Comparison of ENCODE assay signal across 18 mouse cellular contexts in the genomic region with DNA sequence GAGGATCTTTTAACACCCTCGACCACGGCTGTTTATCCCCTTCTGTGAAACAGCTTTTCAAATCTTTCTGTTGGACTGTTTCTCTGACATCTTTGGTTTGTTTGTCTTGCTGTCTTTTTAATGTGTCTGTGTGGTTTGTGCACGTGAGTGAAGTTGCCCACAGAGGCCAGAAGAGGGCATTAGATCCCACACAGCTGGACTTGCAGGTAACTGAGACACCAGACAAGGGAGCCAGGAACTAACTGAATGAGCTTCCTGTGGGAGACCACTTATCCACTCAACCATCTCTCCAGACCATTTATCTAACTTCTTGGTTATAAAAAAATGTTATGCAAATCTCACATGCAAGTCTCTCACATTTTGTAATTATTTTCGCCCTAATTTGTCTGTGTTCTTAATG. TPM values are rescaled to one million over a fixed set of nuclear protein-coding genes. Genes with fewer than 3 reads are reported as not detected.
DNase-seq lines count a peak whose midpoint lies in the region; ATAC-seq and TF ChIP-seq lines count a peak whose summit lies in the region.
"Had no signal": no experiment of that assay in that cellular context is flagged by ENCODE, and none has a peak within 500 bp of the region (broad histone marks: within the 10 kb centered on the region; RNA-seq: fewer than 3 reads in every experiment).

No protein-coding gene starts in this region.

- WGBS in heart, adult 2 months = 81% methylated on average over 4 of the region's 4 CpGs
- 81% methylated on average over 4 of the region's 4 CpGs for WGBS in kidney, embryonic 15.5 days
- 81% methylated on average over 4 of the region's 4 CpGs for WGBS in thymus, adult 2 months

- H3K36me3 ChIP-seq in heart, adult 2 months (ENCODE audit: control insufficient read depth, insufficient read depth, low read length) = peaks cover 10% of the 10 kb centered on the region
- H3K36me3 ChIP-seq in kidney, embryonic 15.5 days = peaks cover 6% of the 10 kb centered on the region; the same call in 1 of the 2 replicates
- no peaks in the 10 kb centered on the region for H3K36me3 ChIP-seq in thymus, adult 2 months (ENCODE audit: control insufficient read depth, insufficient read depth, low read length)

- intact Hi-C loops in heart, adult 2 months (cut with DNase I) = no loop called here

- TF ChIP-seq CTCF in heart, adult 2 months (IDR thresholded peaks at IDR 0.05) = peak; percentile 45
- TF ChIP-seq CTCF in thymus, adult 2 months (IDR thresholded peaks at IDR 0.05; ENCODE audit: borderline replicate concordance, control insufficient read depth, extremely low read depth, insufficient read depth, low read length, poor library complexity) = no peak

- H3K9me3 ChIP-seq in kidney, embryonic 15.5 days (replicated peaks) = no peaks in the 10 kb centered on the region
- H3K9me3 ChIP-seq: hindbrain, embryonic 10.5 days; limb, embryonic 15.5 days had no signal

- H3K27me3 ChIP-seq in heart, adult 2 months (ENCODE audit: control insufficient read depth, insufficient read depth, low read length) = no peaks in the 10 kb centered on the region
- no peaks in the 10 kb centered on the region for H3K27me3 ChIP-seq in kidney, embryonic 15.5 days
- no peaks in the 10 kb centered on the region for H3K27me3 ChIP-seq in thymus, adult 2 months (ENCODE audit: control insufficient read depth, insufficient read depth, low read length)
- H3K27me3 ChIP-seq: forebrain, embryonic 13.5 days; limb, embryonic 15.5 days; Patski had no signal

- peak overlapping the region; percentile 91 for H3K27ac ChIP-seq in heart, adult 2 months
- H3K27ac ChIP-seq in kidney, embryonic 15.5 days = 0 out of 2 replicates have a peak overlapping the region, but pooled peaks have one; percentile 7
- no peak overlapping the region for H3K27ac ChIP-seq in thymus, adult 2 months (ENCODE audit: control insufficient read depth, insufficient read depth, low read length)
- H3K27ac ChIP-seq: forebrain, embryonic 13.5 days; hindbrain, embryonic 10.5 days; limb, embryonic 15.5 days; midbrain, embryonic 10.5 days had no signal

- no peak overlapping the region for H3K4me3 ChIP-seq in heart, adult 2 months
- H3K4me3 ChIP-seq in kidney, embryonic 15.5 days (replicated peaks) = no peak overlapping the region
- H3K4me3 ChIP-seq in thymus, adult 2 months (ENCODE audit: control insufficient read depth, insufficient read depth, low read length) = no peak overlapping the region
- H3K4me3 ChIP-seq: forebrain, embryonic 13.5 days; hindbrain, embryonic 10.5 days; limb, embryonic 15.5 days; midbrain, embryonic 10.5 days; myocyte had no signal

- TF ChIP-seq POLR2A in heart, adult 2 months (IDR thresholded peaks at IDR 0.05; ENCODE audit: insufficient read depth, low read depth, low read length) = no peak
- no peak for TF ChIP-seq POLR2A in thymus, adult 2 months (IDR thresholded peaks at IDR 0.05; ENCODE audit: control insufficient read depth, extremely low read depth, insufficient read depth, low read length, poor library complexity)

- no peak overlapping the region for H3K4me2 ChIP-seq in kidney, embryonic 15.5 days
- H3K4me2 ChIP-seq: forebrain, embryonic 13.5 days; limb, embryonic 15.5 days had no signal

- peaks cover 6% of the 10 kb centered on the region for H3K79me2 ChIP-seq in heart, adult 2 months (replicated peaks; ENCODE audit: control insufficient read depth, insufficient read depth, low read length)

- no peak for TF ChIP-seq EP300 in heart, adult 2 months (IDR thresholded peaks at IDR 0.05; ENCODE audit: insufficient read depth, low read depth, low read length)

- H3K9ac ChIP-seq in heart, adult 2 months (ENCODE audit: low read depth, low read length) = no peak overlapping the region
- no peak overlapping the region for H3K9ac ChIP-seq in kidney, embryonic 15.5 days
- H3K9ac ChIP-seq: forebrain, embryonic 13.5 days; limb, embryonic 15.5 days had no signal

- DNase-seq in heart, adult 2 months = no peak
- DNase-seq in heart, postnatal 4 days = no peak
- no peak for DNase-seq in kidney, postnatal 10 days
- peak; percentile 16 for DNase-seq in thymus, adult 2 months
- DNase-seq in thymus, postnatal 36 days = no peak
- DNase-seq in right cerebral cortex, postnatal 10 days (ENCODE audit: low spot score in 2 of 2) = no peak
- no peak for DNase-seq in right cerebral cortex, postnatal 4 days
- DNase-seq: adrenal gland, adult 2 months; cerebellum, adult 8-10 months; lung, postnatal 10 days; thymus, postnatal 14 days had no signal

- no peak for ATAC-seq in kidney, embryonic 15.5 days (replicated peaks; ENCODE audit: low FRiP score)
- ATAC-seq: forebrain, embryonic 13.5 days; Patski had no signal

- peaks cover 45% of the 10 kb centered on the region for H3K4me1 ChIP-seq in heart, adult 2 months (ENCODE audit: control insufficient read depth, insufficient read depth, low read length)
- H3K4me1 ChIP-seq in kidney, embryonic 15.5 days = peaks cover 20% of the 10 kb centered on the region; the same call in 1 of the 2 replicates
- peaks cover 20% of the 10 kb centered on the region for H3K4me1 ChIP-seq in thymus, adult 2 months (replicated peaks; ENCODE audit: control insufficient read depth, insufficient read depth, low read length)
- H3K4me1 ChIP-seq: midbrain, embryonic 10.5 days had no signal

RNA-seq across cellular contexts. Expression of gene Egln1, which starts 18.5 kb away (rescaled TPM):
- total RNA-seq in heart, adult 2 months (2021) = 100 to 1,000 TPM; 331 to 374 TPM
- polyA plus RNA-seq in heart, adult 2 months (2012; rRNA removed) = 146 and 227 TPM in 2 replicates
- total RNA-seq in heart, postnatal 4 days (2021) = 100 to 1,000 TPM; 112 to 115 TPM
- 10.9 and 11.1 TPM in 2 replicates for polyA plus RNA-seq in kidney, embryonic 15.5 days (2015; fragmentation: Nextera tagmentation; extraction: Ambion mirVana)
- 40.5 and 43.1 TPM in 2 replicates for polyA plus RNA-seq in thymus, adult 2 months (2012; rRNA removed)

RNA-seq across cellular contexts. Expression of gene Sprtn, which starts 33.0 kb away (rescaled TPM):
- total RNA-seq in heart, adult 2 months (2021) = 10 to 100 TPM; 10.3 TPM
- polyA plus RNA-seq in heart, adult 2 months (2012; rRNA removed) = 8.3 and 13.7 TPM in 2 replicates
- total RNA-seq in heart, postnatal 4 days (2021) = 10 to 100 TPM; 19.4 to 21.3 TPM
- 9.7 and 10.2 TPM in 2 replicates for polyA plus RNA-seq in kidney, embryonic 15.5 days (2015; fragmentation: Nextera tagmentation; extraction: Ambion mirVana)
- polyA plus RNA-seq in thymus, adult 2 months (2012; rRNA removed) = 26.8 and 27.6 TPM in 2 replicates

RNA-seq across cellular contexts. Expression of gene Exoc8, which starts 33.1 kb away (rescaled TPM):
- total RNA-seq in heart, adult 2 months (2021) = 10 to 100 TPM; 18.8 to 20.2 TPM
- 6.8 and 9.7 TPM in 2 replicates for polyA plus RNA-seq in heart, adult 2 months (2012; rRNA removed)
- total RNA-seq in heart, postnatal 4 days (2021) = 10 to 100 TPM; 15.6 to 16.9 TPM
- 7.6 and 9.0 TPM in 2 replicates for polyA plus RNA-seq in kidney, embryonic 15.5 days (2015; fragmentation: Nextera tagmentation; extraction: Ambion mirVana)
- 12.0 and 15.2 TPM in 2 replicates for polyA plus RNA-seq in thymus, adult 2 months (2012; rRNA removed)
